Mouse (Mus musculus) naive thymus-derived CD4-positive, alpha-beta T cell, adult 2 months (primary cell): ENCODE data around the gene Olfr910.

ENCODE experiments used
- DNase-seq: peaks from one replicate; pipeline ENCODE4 v3.0.0-alpha.2; 2011; ENCODE audit warnings: low read depth

The Olfr910 gene

GRCm38 (mm10) chr9:38537549-38537948 lies at the start of gene Olfr910:
Gene Olfr910, plus strand, starts transcription at chr9:38537849.
- DNase-seq: no peak

- no peak for DNase-seq
Measured at GRCm38 (mm10) chr9:38495501-38495900, 42.1 kb upstream of the Olfr910 start, which contains the start of gene Olfr907. Gene Olfr907, plus strand, starts transcription at chr9:38495801.

- DNase-seq: no peak
Measured at GRCm38 (mm10) chr9:38512353-38512752, 25.3 kb upstream of the Olfr910 start.

- DNase-seq: no peak
Measured at GRCm38 (mm10) chr9:38521280-38521679, 16.4 kb upstream of the Olfr910 start, which contains the start of gene Olfr911-ps1. Gene Olfr911-ps1, plus strand, starts transcription at chr9:38521580.

- no peak for DNase-seq
Measured at GRCm38 (mm10) chr9:38579878-38580277, 42.2 kb downstream of the Olfr910 start, which contains the start of gene Olfr912. Gene Olfr912, plus strand, starts transcription at chr9:38580178.
